Mouse (Mus musculus) brain, embryonic 14.5 days (tissue): Measurements from ENCODE around the gene Pagr1a.

ENCODE experiments used
- CTCF ChIP-seq: fragments of 200-500 bp; IDR thresholded peaks from 2 replicates; pipeline ENCODE4 v1.5.1; 2012; ENCODE audit warnings: inconsistent platforms, mild to moderate bottlenecking, moderate library complexity, borderline replicate concordance; ENCODE audit not compliant: insufficient read depth, insufficient read length; ENCODE audit errors: extremely low read depth
- POLR2A ChIP-seq: fragments of 200-500 bp; IDR thresholded peaks from 2 replicates; pipeline ENCODE4 v1.6.1; 2012; ENCODE audit warnings: mild to moderate bottlenecking, inconsistent platforms, borderline replicate concordance; ENCODE audit not compliant: poor library complexity, insufficient read depth, insufficient read length, severe bottlenecking; ENCODE audit errors: extremely low read depth

- TF ChIP-seq CTCF (no peak), POLR2A (no peak)
Measured at GRCm38 (mm10) chr7:127008239-127009019, 8.7 kb downstream of the Pagr1a start.
